Mouse (Mus musculus) cerebellum, adult 2 months (tissue): ENCODE results near the gene Olfr463. TPM values are rescaled to one million over a fixed set of nuclear protein-coding genes. Genes with fewer than 3 reads are reported as not detected.

Experiments
- DNase-seq, 2 experiments: peaks; one replicate each; pipeline ENCODE4 v3.0.0; 2021
- H3K27ac ChIP-seq: fragments of 200-500 bp; 2 replicates; pipeline ENCODE4 v1.5.1; 2012; ENCODE audit warnings: low read length, control low read depth, inconsistent platforms; ENCODE audit not compliant: insufficient read depth
- H3K27me3 ChIP-seq: fragments of 200-500 bp; 2 replicates; pipeline ENCODE4 v1.6.1; 2012; ENCODE audit warnings: inconsistent platforms, mild to moderate bottlenecking, low read length, moderate library complexity; ENCODE audit not compliant: control insufficient read depth, insufficient read depth
- H3K4me1 ChIP-seq: fragments of 200-500 bp; 2 replicates; pipeline ENCODE4 v1.6.1; 2011; ENCODE audit warnings: low read length; ENCODE audit not compliant: control insufficient read depth, insufficient read depth
- H3K4me3 ChIP-seq: fragments of 200-500 bp; replicated peaks from 2 replicates; pipeline ENCODE3; 2011; ENCODE audit warnings: mild to moderate bottlenecking, low read depth, low read length, control low read depth; ENCODE audit not compliant: insufficient read depth
- CTCF ChIP-seq: fragments of 200-500 bp; IDR thresholded peaks from 2 replicates; pipeline ENCODE4 v1.5.1; 2011; ENCODE audit warnings: low read depth, mild to moderate bottlenecking, control low read depth, low read length, moderate library complexity, borderline replicate concordance; ENCODE audit not compliant: insufficient read depth
- POLR2A ChIP-seq: fragments of 200-500 bp; IDR thresholded peaks from 2 replicates; pipeline ENCODE4 v1.6.1; 2011; ENCODE audit warnings: low read length, control low read depth, borderline replicate concordance; ENCODE audit not compliant: insufficient read depth
- WGBS: fragments of 180-500 bp; shearing (Covaris S2); methylation state at CpG from one replicate; pipeline ENCODE4 v1.1.7; 2018; 5-methylcytosine and 5-hydroxymethylcytosine counted together
- polyA plus RNA-seq: library from polyadenylated mRNA; depleted of rRNA; stranded (reverse); fragments of >200 nt; gene quantifications from 2 replicates; pipeline ENCODE4 v1.2.3, GENCODE M21; 2012

Gene Olfr463
- polyA plus RNA-seq, 1 experiment, result not detected

- TF ChIP-seq POLR2A (no peak), CTCF (no peak)
- Histone ChIP-seq H3K27me3 (no peaks in the 10 kb centered on the region), H3K4me1 (no peaks in the 10 kb centered on the region), H3K4me3 (no peak overlapping the region), H3K27ac (no peak overlapping the region)
- DNase-seq, result no peak
- WGBS, result 92% methylated on average over 13 of the region's 13 CpGs
These were observed 34.4 kb downstream of the Olfr463 start for GRCm38 (mm10) chr11:87862805-87863204.

- Histone ChIP-seq H3K4me1 (no peaks in the 10 kb centered on the region), H3K4me3 (no peak overlapping the region), H3K27ac (no peak overlapping the region), H3K27me3 (no peaks in the 10 kb centered on the region)
- TF ChIP-seq CTCF (no peak), POLR2A (no peak)
- DNase-seq, result no peak
- 68% methylated on average over 9 of the region's 9 CpGs for WGBS
These were observed 36.8 kb downstream of the Olfr463 start for GRCm38 (mm10) chr11:87860426-87860825.

- WGBS, result 86% methylated on average over 11 of the region's 11 CpGs
- Histone ChIP-seq H3K4me1 (no peaks in the 10 kb centered on the region), H3K27ac (no peak overlapping the region), H3K4me3 (no peak overlapping the region), H3K27me3 (no peaks in the 10 kb centered on the region)
- DNase-seq, result no peak
- TF ChIP-seq POLR2A, result no peak
- TF ChIP-seq CTCF, result no peak
These were observed 37.9 kb downstream of the Olfr463 start for GRCm38 (mm10) chr11:87859273-87859672.

- Histone ChIP-seq H3K4me3 (no peak overlapping the region), H3K27ac (no peak overlapping the region), H3K4me1 (no peaks in the 10 kb centered on the region), H3K27me3 (no peaks in the 10 kb centered on the region)
- no peak for TF ChIP-seq CTCF
- TF ChIP-seq POLR2A, result no peak
- 92% methylated on average over 7 of the region's 7 CpGs for WGBS
- DNase-seq, result no peak
These were observed 42.6 kb downstream of the Olfr463 start for GRCm38 (mm10) chr11:87854550-87854949.

GRCm38 (mm10) chr11:87853597-87853954 lies 43.6 kb downstream of the Olfr463 start:
- Histone ChIP-seq H3K27me3 (no peaks in the 10 kb centered on the region), H3K4me1 (no peaks in the 10 kb centered on the region), H3K4me3 (peak overlapping the region; percentile 47), H3K27ac (no peak overlapping the region)
- TF ChIP-seq CTCF, result no peak
- no peak for TF ChIP-seq POLR2A
- no peak for DNase-seq
- 32% methylated on average over 8 of the region's 8 CpGs for WGBS

- DNase-seq, result peak; percentile 89
- TF ChIP-seq CTCF (no peak), POLR2A (peak; percentile 77)
- Histone ChIP-seq H3K27me3 (no peaks in the 10 kb centered on the region), H3K4me1 (no peaks in the 10 kb centered on the region), H3K4me3 (peak within 1 kb of the TSS; percentile 47), H3K27ac (no peak within 1 kb of the TSS)
- 4% methylated on average over 40 of the region's 40 CpGs for WGBS
These were observed 44.2 kb downstream of the Olfr463 start, which contains the start of gene Mks1 for GRCm38 (mm10) chr11:87852690-87853596. Gene Mks1 (plus strand): TSS chr11:87853215.

- no peak for TF ChIP-seq POLR2A
- TF ChIP-seq CTCF, result no peak
- H3K4me1 ChIP-seq, result no peaks in the 10 kb centered on the region
- H3K27ac ChIP-seq, result no peak overlapping the region
- no peak for DNase-seq
- no peaks in the 10 kb centered on the region for H3K27me3 ChIP-seq
- no peak overlapping the region for H3K4me3 ChIP-seq
- 61% methylated on average over 6 of the region's 6 CpGs for WGBS
These were observed 49.3 kb downstream of the Olfr463 start for GRCm38 (mm10) chr11:87847884-87848283.
